Comparison of ENCODE assay signal across 8 mouse cellular contexts in genomic region chr8:105966692-105967311, GRCm38 (mm10). TPM values are rescaled to one million over a fixed set of nuclear protein-coding genes. Genes with fewer than 3 reads are reported as not detected.
DNase-seq lines count a peak whose midpoint lies in the region; ATAC-seq and TF ChIP-seq lines count a peak whose summit lies in the region.

No protein-coding gene starts in this region.

- H3K9ac ChIP-seq in forebrain, embryonic 13.5 days, result no peak overlapping the region
- peak overlapping the region; percentile 21; the same call in 1 of the 2 replicates for H3K9ac ChIP-seq in intestine, embryonic 16.5 days (ENCODE audit: low read depth, low read length)
- no peak overlapping the region for H3K9ac ChIP-seq in midbrain, embryonic 12.5 days (replicated peaks)

- peak overlapping the region; percentile 78 for H3K4me2 ChIP-seq in forebrain, embryonic 13.5 days
- H3K4me2 ChIP-seq in intestine, embryonic 16.5 days (ENCODE audit: low read depth, low read length), result peak overlapping the region; percentile 83
- H3K4me2 ChIP-seq in midbrain, embryonic 12.5 days (replicated peaks), result peak overlapping the region; percentile 21

- H3K27me3 ChIP-seq in G1E (ENCODE audit: insufficient read depth, low read length), result no peaks in the 10 kb centered on the region
- peaks cover 46% of the 10 kb centered on the region for H3K27me3 ChIP-seq in forebrain, embryonic 13.5 days
- H3K27me3 ChIP-seq in intestine, embryonic 16.5 days (replicated peaks; ENCODE audit: control insufficient read depth, insufficient read depth, low read length), result no peaks in the 10 kb centered on the region
- peaks cover 44% of the 10 kb centered on the region for H3K27me3 ChIP-seq in midbrain, embryonic 12.5 days

- no peaks in the 10 kb centered on the region for H3K9me3 ChIP-seq in G1E (replicated peaks)
- no peaks in the 10 kb centered on the region for H3K9me3 ChIP-seq in forebrain, embryonic 13.5 days (replicated peaks)
- no peaks in the 10 kb centered on the region for H3K9me3 ChIP-seq in intestine, embryonic 16.5 days (ENCODE audit: control insufficient read depth, low read length)
- H3K9me3 ChIP-seq in midbrain, embryonic 12.5 days, result no peaks in the 10 kb centered on the region

- peaks cover 41% of the 10 kb centered on the region for H3K4me1 ChIP-seq in G1E (ENCODE audit: insufficient read depth, low read depth, low read length)
- peaks cover 12% of the 10 kb centered on the region; the same call in 1 of the 2 replicates for H3K4me1 ChIP-seq in forebrain, embryonic 13.5 days
- H3K4me1 ChIP-seq in intestine, embryonic 16.5 days (ENCODE audit: control insufficient read depth, insufficient read depth, low read length), result peaks cover 13% of the 10 kb centered on the region; the same call in 1 of the 2 replicates
- peaks cover 15% of the 10 kb centered on the region for H3K4me1 ChIP-seq in midbrain, embryonic 12.5 days

- WGBS in forebrain, embryonic 13.5 days, result 7% methylated on average over 19 of the region's 19 CpGs
- WGBS in intestine, embryonic 16.5 days, result 9% methylated on average over 19 of the region's 19 CpGs
- WGBS in midbrain, embryonic 12.5 days, result 10% methylated on average over 19 of the region's 19 CpGs

- DNase-seq in CD4-positive, CD25-positive, alpha-beta regulatory T cell, adult 2 months (ENCODE audit: low read depth, low spot score), result peak; percentile 36
- DNase-seq in G1E (ENCODE audit: low spot score), result peak; percentile 45
- DNase-seq in thymus, postnatal 36 days, result peak; percentile 56 to 67

- H3K27ac ChIP-seq in forebrain, embryonic 13.5 days, result no peak overlapping the region
- peak overlapping the region; percentile 77 for H3K27ac ChIP-seq in intestine, embryonic 16.5 days (ENCODE audit: low read length)
- H3K27ac ChIP-seq in midbrain, embryonic 12.5 days (replicated peaks), result no peak overlapping the region

- peaks cover 25% of the 10 kb centered on the region for H3K36me3 ChIP-seq in G1E (replicated peaks)
- H3K36me3 ChIP-seq in forebrain, embryonic 13.5 days (ENCODE audit: poor library complexity, severe bottlenecking), result no peaks in the 10 kb centered on the region
- no peaks in the 10 kb centered on the region for H3K36me3 ChIP-seq in intestine, embryonic 16.5 days (ENCODE audit: control insufficient read depth, insufficient read depth, low read length)
- H3K36me3 ChIP-seq in midbrain, embryonic 12.5 days, result no peaks in the 10 kb centered on the region

- TF ChIP-seq CTCF in G1E (IDR thresholded peaks at IDR 0.05; ENCODE audit: low read depth, low read length), result no peak

- peak overlapping the region; percentile 96; the same call in 1 of the 2 replicates for H3K4me3 ChIP-seq in G1E (ENCODE audit: low read depth, low read length)
- H3K4me3 ChIP-seq in forebrain, embryonic 13.5 days, result 0 out of 2 replicates have a peak overlapping the region, but pooled peaks have one; percentile 59
- peak overlapping the region; percentile 79 for H3K4me3 ChIP-seq in intestine, embryonic 16.5 days (ENCODE audit: low read length)
- H3K4me3 ChIP-seq in midbrain, embryonic 12.5 days, result no peak overlapping the region

- no peak for ATAC-seq in CD4-positive, CD25-positive, alpha-beta regulatory T cell, adult 4 months
- peak; percentile 40 for ATAC-seq in G1E (ENCODE audit: extremely low read depth, insufficient number of reproducible peaks, low FRiP score, poor library complexity, severe bottlenecking)
- ATAC-seq in forebrain, embryonic 13.5 days, result no peak
- ATAC-seq in intestine, embryonic 16.5 days, result peak; percentile 50
- no peak for ATAC-seq in midbrain, embryonic 12.5 days (ENCODE audit: low FRiP score, low read depth)
- no peak for ATAC-seq in monocyte, adult 5-6 weeks (replicated peaks; ENCODE audit: insufficient number of reproducible peaks, low FRiP score, low TSS enrichment, poor library complexity, severe bottlenecking)

RNA-seq across cellular contexts. Expression of gene Slc12a4, which starts 0.9 kb away (rescaled TPM):
- polyA plus RNA-seq in CD4-positive, CD25-positive, alpha-beta regulatory T cell, adult 4 months (2017; shearing (Covaris generic)), result 1 to 10 TPM; 4.5 to 7.2 TPM
- 3.7 and 4.4 TPM in 2 replicates for total RNA-seq in G1E (2014; fragmentation: Nextera tagmentation)
- 6.6 and 7.2 TPM in 2 replicates for total RNA-seq in G1E (2017)
- 7.4 and 8.7 TPM in 2 replicates for polyA plus RNA-seq in G1E (2012)
- polyA plus RNA-seq in forebrain, embryonic 13.5 days (2015; fragmentation: Nextera tagmentation; extraction: Ambion mirVana), result 6.3 and 7.1 TPM in 2 replicates
- polyA plus RNA-seq in intestine, embryonic 16.5 days (2015; fragmentation: Nextera tagmentation; extraction: Ambion mirVana), result 19.4 and 21.8 TPM in 2 replicates
- 11.4 and 12.7 TPM in 2 replicates for polyA plus RNA-seq in midbrain, embryonic 12.5 days (2016; fragmentation: Nextera tagmentation; extraction: Ambion mirVana)
- 2.7 to 13.5 TPM (median 8.1 TPM) in 3 replicates for total RNA-seq in monocyte, adult 5-6 weeks (2017)

RNA-seq across cellular contexts. Expression of gene Dpep3, which starts 12.4 kb away (rescaled TPM):
- polyA plus RNA-seq in CD4-positive, CD25-positive, alpha-beta regulatory T cell, adult 4 months (2017; shearing (Covaris generic)), result not detected
- total RNA-seq in G1E (2014; fragmentation: Nextera tagmentation), result not detected in 2 replicates
- 0.05 TPM in 1 of 2 replicates, not detected in the other for total RNA-seq in G1E (2017)
- polyA plus RNA-seq in G1E (2012), result not detected in 2 replicates
- not detected in 2 replicates for polyA plus RNA-seq in forebrain, embryonic 13.5 days (2015; fragmentation: Nextera tagmentation; extraction: Ambion mirVana)
- polyA plus RNA-seq in intestine, embryonic 16.5 days (2015; fragmentation: Nextera tagmentation; extraction: Ambion mirVana), result not detected in 2 replicates
- not detected in 2 replicates for polyA plus RNA-seq in midbrain, embryonic 12.5 days (2016; fragmentation: Nextera tagmentation; extraction: Ambion mirVana)
- 0.96 to 1.7 TPM (median 0.97 TPM) in 3 replicates for total RNA-seq in monocyte, adult 5-6 weeks (2017)

RNA-seq across cellular contexts. Expression of gene Lcat, which starts 23.6 kb away (rescaled TPM):
- polyA plus RNA-seq in CD4-positive, CD25-positive, alpha-beta regulatory T cell, adult 4 months (2017; shearing (Covaris generic)), result under 1 TPM in 1 of 2 experiments, not detected in 1; 0.40 TPM
- 0.92 TPM in 1 of 2 replicates, not detected in the other for total RNA-seq in G1E (2014; fragmentation: Nextera tagmentation)
- 0.17 and 0.22 TPM in 2 replicates for total RNA-seq in G1E (2017)
- 0.29 and 0.40 TPM in 2 replicates for polyA plus RNA-seq in G1E (2012)
- 0.61 and 0.69 TPM in 2 replicates for polyA plus RNA-seq in forebrain, embryonic 13.5 days (2015; fragmentation: Nextera tagmentation; extraction: Ambion mirVana)
- polyA plus RNA-seq in intestine, embryonic 16.5 days (2015; fragmentation: Nextera tagmentation; extraction: Ambion mirVana), result 1.7 and 2.8 TPM in 2 replicates
- polyA plus RNA-seq in midbrain, embryonic 12.5 days (2016; fragmentation: Nextera tagmentation; extraction: Ambion mirVana), result 0.45 and 0.99 TPM in 2 replicates
- total RNA-seq in monocyte, adult 5-6 weeks (2017), result not detected in 3 replicates

RNA-seq across cellular contexts. Expression of gene Dus2, which starts 24.3 kb away (rescaled TPM):
- polyA plus RNA-seq in CD4-positive, CD25-positive, alpha-beta regulatory T cell, adult 4 months (2017; shearing (Covaris generic)), result 10 to 100 TPM; 24.3 to 30.5 TPM
- total RNA-seq in G1E (2014; fragmentation: Nextera tagmentation) (20.9 and 21.7 TPM in 2 replicates), G1E (2017) (14.2 and 18.3 TPM in 2 replicates)
- 3.6 and 3.9 TPM in 2 replicates for polyA plus RNA-seq in G1E (2012)
- polyA plus RNA-seq in forebrain, embryonic 13.5 days (2015; fragmentation: Nextera tagmentation; extraction: Ambion mirVana), result 19.0 and 20.6 TPM in 2 replicates
- polyA plus RNA-seq in intestine, embryonic 16.5 days (2015; fragmentation: Nextera tagmentation; extraction: Ambion mirVana), result 17.2 and 17.6 TPM in 2 replicates
- polyA plus RNA-seq in midbrain, embryonic 12.5 days (2016; fragmentation: Nextera tagmentation; extraction: Ambion mirVana), result 15.9 and 17.8 TPM in 2 replicates
- total RNA-seq in monocyte, adult 5-6 weeks (2017), result 4.4 to 16.1 TPM (median 14.3 TPM) in 3 replicates

RNA-seq across cellular contexts. Expression of gene Psmb10, which starts 28.6 kb away (rescaled TPM):
- 100 to 1,000 TPM; 339 to 391 TPM for polyA plus RNA-seq in CD4-positive, CD25-positive, alpha-beta regulatory T cell, adult 4 months (2017; shearing (Covaris generic))
- 14.4 and 16.3 TPM in 2 replicates for total RNA-seq in G1E (2014; fragmentation: Nextera tagmentation)
- 15.3 and 19.7 TPM in 2 replicates for total RNA-seq in G1E (2017)
- 125 and 148 TPM in 2 replicates for polyA plus RNA-seq in G1E (2012)
- polyA plus RNA-seq in forebrain, embryonic 13.5 days (2015; fragmentation: Nextera tagmentation; extraction: Ambion mirVana), result 29.0 and 29.1 TPM in 2 replicates
- polyA plus RNA-seq in intestine, embryonic 16.5 days (2015; fragmentation: Nextera tagmentation; extraction: Ambion mirVana), result 115 and 116 TPM in 2 replicates
- 21.4 and 25.8 TPM in 2 replicates for polyA plus RNA-seq in midbrain, embryonic 12.5 days (2016; fragmentation: Nextera tagmentation; extraction: Ambion mirVana)
- 98.5 to 154 TPM (median 99.0 TPM) in 3 replicates for total RNA-seq in monocyte, adult 5-6 weeks (2017)

Comparison
In these comparisons a context has a peak if more than half of its experiments do, and no peak if none do; other contexts are left out.
1. ATAC-seq: peak in G1E (single experiment) and intestine, embryonic 16.5 days (single experiment); none in CD4-positive, CD25-positive, alpha-beta regulatory T cell, adult 4 months (single experiment), forebrain, embryonic 13.5 days (single experiment), midbrain, embryonic 12.5 days (single experiment) and monocyte, adult 5-6 weeks (single experiment).
2. H3K4me2 ChIP-seq: peak in every context shown above with its lines; median percentile 83 in intestine, embryonic 16.5 days; 78 in forebrain, embryonic 13.5 days; 21 in midbrain, embryonic 12.5 days.
3. Peak in every context shown above with its lines, with median percentiles within 50 percentile points of each other: DNase-seq.